Mouse (Mus musculus): ENCODE results near the gene Adarb1.

- TF ChIP-seq POLR2A (IDR thresholded peaks at IDR 0.05; ENCODE audit: low read depth, low read length) = no peak
- no peak for TF ChIP-seq CTCF (conservative IDR thresholded peaks at IDR 0.05; ENCODE audit: insufficient read depth, insufficient read length, low read depth, low read length)
Observed at GRCm38 (mm10) chr10:77290624-77291366, 127.3 kb downstream of the Adarb1 start.
